Mouse (Mus musculus): Measurements from ENCODE around the gene Tuba4a.

Tuba4a gene

DNA sequence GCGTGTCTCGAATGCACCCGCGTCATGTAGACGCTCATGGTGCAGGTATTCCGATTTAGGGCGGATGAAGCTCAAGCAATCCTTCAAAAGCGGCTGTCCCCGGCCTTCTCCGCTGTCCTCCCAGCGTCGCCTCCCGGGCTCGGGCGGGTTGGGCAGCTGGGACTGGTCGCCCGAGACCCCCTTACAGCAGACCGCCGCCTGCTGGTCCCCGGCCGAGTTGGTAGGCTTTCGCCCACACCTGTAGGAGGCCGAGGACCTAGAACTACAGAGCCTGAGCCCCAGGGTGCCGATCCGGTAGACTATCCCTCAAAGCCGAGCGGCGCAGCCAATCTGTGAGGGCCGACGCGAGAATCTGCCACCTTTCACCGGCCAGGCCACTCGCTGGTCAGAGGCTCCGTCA lies at the start of gene Tuba4a:
Gene Tuba4a (minus strand): TSS at position 335 of the 400 bp plus-strand sequence.
- DNase-seq (ENCODE audit: low read depth, low spot score) = no peak

DNA sequence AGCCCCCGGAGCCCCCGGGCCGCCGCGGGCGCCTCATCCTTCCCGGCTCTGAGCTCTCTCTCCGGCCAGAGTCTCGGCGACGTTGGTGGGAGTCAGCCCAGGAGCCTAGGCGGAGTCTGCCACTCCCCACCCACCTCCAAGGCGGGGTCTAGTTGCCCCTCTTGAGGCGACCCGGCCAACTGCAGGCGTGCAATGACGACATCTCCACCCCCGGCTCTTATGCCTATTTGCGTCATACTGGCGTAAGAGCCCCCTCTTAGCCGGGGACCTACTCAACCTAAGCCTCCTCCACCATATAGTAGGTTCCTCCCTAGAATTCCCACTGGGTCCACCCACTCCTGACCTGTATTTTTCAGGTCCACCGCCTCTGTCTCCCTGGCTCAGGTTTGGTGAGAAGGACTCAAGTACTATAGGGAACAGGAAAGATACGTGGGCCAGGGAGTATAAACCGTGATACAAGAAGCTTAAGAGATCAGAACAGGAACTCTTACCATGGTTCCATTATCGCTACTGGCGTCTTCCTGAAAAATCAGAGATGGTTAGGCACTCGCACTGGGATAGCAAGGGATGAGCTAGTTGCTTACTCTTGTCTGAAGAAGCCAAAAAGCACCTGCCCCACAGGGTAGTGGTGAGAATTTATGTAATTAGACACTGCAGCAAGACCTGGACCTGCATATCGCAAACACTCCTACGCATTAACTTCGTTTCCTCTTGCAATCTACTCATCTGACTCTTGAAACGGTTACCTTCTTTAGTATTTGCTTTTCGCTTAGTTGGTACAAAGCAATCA lies 44.6 kb upstream of the Tuba4a start, which contains the start of gene Ptprn:
Gene Ptprn (minus strand): TSS at position 412 of the 790 bp plus-strand sequence.
- DNase-seq (ENCODE audit: low read depth, low spot score) = peak; percentile 57

DNA sequence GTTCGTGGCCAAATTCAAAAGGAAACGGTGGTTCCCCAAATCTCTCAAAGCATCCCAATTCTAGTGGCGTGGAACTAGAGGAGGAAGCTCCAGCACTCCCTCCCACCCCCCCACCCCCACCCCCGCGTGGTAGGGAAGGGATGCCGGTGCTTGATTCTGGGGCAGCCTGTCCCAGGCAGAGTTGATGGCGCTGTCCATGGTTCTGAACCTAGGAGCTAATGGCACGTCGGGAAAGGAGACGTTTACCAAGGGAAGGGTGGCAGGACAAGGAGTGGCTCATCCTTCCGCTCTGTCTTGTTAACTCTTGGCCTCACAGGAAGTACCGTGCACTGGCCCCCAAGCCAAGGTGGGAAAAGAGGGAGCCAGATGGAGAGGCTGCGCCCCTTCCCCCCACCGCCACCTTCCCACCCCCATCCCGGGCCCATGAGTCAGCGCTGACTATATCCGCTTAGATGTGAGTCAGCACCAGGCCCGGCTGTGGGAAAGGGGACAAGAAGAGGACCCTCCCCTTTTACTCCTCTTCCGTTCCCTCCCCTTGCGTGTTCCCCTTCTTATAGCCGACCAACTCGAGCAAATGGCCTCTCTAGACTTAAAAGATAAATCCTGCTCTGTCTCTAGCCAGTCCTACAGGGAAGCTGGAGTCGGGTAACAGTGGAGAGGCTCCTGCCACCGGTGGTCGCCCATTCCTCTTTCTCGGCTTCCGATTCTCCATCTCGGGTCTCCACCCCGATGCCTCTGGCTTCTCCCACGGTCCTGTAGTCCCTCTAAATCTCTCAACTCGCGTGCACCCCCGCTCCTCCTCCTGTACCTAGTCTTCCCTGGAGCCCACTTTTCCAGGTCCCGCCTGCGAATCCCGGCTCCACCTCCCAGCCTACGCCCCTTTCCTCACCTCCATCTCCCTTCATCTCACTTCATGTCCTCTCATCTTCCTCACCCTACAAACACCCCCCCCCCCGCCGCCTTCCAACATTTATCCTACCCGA lies 43.6 kb upstream of the Tuba4a start:
- peak; percentile 93 for DNase-seq (ENCODE audit: low read depth, low spot score)

DNA sequence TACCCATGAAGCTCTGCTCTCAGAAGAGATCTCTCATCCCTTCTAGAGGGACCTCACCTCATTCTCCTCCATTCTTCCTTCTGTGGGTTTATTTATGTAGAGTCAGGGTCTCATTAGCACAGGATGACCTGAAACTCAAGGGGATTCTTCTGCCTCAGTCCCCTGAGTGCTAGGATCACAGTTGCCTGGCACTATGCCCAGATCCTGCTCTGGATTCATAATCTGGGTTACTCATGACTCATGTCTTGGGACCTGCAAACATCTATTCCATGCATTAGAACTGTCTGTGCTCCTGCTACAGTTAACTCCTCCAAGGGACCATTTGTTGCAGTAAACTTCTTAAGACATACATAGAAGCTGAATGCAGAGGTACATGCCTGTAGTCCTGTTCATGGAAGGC lies 41.6 kb upstream of the Tuba4a start:
- DNase-seq (ENCODE audit: low read depth, low spot score) = peak; percentile 52

DNA sequence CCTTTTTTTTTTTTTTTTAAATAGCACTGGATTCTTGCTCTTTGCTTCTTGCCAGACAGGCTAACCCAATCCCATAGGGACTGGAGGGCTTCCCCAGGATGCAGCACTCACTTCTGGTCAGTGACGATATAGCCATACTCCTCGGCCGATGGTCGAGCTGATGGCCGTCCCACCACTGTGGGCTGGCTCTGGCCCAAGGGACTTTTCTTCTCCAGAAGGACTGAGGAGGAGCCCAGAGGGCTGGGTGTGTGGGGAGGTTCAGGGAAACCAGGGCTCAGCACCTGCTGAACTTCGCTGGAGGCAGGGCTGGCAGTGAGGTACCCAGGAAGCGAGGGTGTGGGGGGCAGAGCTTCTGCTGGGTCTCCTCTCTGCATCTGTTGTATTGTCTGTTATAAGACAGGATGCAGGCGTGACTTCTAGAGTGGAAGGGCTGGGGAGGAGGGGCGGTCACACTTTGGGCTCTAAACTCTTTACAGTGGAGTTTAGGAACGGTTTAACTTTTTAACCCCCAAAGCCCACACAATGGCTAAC lies 35.9 kb upstream of the Tuba4a start:
- DNase-seq (ENCODE audit: low read depth, low spot score) = no peak

DNA sequence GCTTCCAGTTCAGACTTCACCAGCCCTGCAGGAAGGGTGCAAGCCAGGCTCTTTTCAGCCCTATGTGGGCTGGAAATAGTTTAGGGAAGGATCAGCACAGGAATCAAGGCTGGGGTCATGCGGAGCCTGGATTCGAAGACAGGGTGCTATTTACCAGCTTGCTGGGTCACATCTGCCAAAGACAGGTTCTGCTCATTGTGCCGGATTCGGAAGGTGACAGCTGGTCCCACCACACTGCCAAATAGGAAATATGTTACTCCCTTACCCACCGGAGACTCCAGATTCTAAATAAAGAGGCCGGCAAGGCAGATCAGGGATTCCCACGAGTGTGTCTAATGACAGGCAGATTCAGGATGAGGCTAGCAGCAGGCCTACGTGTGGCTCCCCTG lies 35.0 kb upstream of the Tuba4a start:
- no peak for DNase-seq (ENCODE audit: low read depth, low spot score)

DNA sequence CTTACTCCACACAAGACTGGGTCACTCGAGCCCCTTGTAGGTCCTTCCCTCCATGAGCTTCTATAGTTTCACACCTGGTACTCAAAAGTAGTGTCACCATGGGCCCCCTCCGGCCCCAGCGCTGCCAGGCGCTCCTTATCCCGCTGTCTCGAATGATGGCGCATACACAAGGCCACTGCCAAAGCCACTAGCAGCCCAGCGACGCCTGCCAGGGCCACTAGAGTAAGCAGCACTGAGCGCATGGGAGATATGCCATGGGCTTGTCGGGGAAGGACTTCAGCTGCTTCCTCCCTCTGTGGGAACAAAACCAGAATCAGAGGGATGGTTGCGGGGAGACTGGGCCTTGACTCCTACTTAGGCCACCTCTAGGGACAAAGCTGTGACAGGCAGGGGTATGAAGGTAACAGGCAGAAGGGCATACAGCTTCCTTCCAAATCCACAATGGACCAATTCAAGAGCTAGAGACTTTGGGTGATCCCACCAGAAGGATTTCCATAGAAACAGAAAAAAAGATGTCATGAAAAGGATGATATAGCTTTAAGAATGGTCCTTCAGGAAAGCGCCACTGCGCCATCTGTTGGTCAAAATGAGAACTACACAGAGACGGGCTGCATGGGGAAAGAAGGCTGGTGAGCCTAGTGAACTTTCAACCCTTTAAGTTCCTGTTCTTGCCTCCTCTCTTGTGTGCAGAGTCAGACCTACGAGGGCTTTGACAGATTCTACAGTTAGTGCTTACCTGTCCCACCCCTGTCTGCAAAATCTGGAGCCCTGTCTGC lies 34.4 kb upstream of the Tuba4a start:
- DNase-seq (ENCODE audit: low read depth, low spot score) = peak; percentile 91

DNA sequence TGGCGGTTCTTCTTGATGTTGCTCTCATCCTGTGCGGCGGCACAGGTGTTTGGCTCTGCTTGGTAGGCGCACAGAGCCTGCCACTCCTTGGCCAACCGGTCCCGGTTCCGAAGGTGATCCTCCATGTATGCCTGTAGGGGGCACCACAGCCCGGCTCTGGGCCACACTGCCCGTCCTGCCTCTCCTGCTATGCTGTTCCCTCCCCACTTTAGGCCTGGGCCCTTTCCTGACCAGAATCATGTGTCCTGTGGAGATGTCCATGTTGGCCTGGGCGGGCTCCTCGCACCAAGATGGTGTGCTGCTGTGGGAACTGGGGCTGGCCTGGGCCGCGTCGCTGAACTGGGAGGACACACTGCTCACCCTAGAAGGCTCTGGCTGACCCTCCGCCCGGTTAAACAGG lies 33.4 kb upstream of the Tuba4a start:
- DNase-seq (ENCODE audit: low read depth, low spot score) = no peak

DNA sequence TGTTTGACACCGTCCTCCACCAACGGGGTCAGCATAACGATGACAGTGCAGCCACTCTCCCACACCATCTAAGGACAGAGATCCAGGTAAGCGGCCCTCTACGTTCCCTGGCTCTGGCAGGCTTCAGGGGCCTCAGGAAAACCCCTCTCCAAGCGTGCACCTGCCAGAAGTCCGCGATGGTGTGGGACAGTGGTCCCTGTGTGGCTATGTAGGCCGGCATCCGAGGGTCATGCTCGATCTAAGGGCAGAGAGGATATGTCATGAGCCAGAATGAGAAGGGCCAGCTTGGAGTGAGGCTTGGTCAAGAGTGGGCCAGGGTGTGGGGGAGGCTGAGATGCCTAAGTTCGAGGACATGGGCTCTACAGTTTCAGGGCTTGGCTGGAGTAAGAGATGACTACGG lies 32.6 kb upstream of the Tuba4a start:
- DNase-seq (ENCODE audit: low read depth, low spot score) = no peak

DNA sequence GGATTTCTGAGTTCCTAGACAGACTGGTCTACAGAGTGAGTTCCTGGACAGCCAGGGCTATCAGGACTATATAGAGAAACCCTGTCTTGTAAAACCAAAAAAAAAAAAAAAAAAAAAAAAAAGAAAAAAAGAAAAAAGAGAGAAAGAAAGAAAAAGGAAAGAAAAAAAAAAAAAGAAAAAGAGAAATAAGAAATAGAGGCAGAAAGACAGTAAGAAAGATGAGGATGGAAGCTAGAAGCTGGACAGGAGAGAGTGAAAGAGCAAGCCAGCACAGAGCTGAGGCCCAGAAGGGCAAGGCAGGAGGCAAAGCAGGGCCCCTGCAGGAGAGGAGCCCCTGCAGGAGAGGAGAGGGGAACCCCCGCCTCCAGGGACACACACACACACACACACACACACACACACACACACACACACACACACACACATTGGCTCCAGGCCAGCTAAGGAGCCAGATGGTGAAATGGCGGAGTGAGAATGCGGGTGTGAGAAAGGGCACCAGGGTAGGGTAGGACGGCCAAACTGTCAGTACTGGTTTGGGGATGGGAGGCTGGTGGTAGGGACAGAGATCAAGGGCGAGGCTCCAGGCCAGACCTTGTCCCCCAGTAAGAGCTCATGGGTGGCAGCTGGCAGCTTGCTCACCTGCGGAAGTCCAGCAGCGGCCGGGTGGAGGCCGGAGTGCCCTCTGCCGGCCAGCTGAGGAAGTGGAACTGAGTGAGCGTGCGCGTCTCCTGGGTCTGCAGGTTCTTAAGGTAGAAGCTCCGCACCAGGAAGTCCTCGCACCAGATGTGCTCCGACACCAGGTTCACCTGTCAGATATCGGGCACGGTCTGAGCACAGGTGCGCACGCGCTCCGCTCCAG lies 31.7 kb upstream of the Tuba4a start:
- no peak for DNase-seq (ENCODE audit: low read depth, low spot score)

DNA sequence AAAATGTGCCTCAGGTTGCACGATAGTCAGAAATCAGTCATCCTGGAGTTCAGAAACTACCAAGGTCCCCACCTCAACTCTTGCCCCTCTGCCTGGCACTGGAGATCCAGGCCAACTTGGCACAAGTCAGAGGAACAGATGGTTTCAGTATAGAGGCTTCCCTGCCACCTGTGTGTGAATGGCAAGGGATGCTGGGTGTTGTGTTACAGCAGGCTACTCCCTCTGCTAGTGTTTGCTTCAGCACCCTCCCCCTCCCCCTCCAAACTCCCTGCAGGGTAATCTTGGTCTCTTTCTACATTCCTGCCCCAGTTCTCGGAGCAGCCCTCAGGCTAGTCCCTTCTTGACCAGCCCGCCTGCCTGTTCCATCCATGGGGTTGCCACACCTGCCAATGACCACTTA lies 30.8 kb upstream of the Tuba4a start:
- no peak for DNase-seq (ENCODE audit: low read depth, low spot score)

DNA sequence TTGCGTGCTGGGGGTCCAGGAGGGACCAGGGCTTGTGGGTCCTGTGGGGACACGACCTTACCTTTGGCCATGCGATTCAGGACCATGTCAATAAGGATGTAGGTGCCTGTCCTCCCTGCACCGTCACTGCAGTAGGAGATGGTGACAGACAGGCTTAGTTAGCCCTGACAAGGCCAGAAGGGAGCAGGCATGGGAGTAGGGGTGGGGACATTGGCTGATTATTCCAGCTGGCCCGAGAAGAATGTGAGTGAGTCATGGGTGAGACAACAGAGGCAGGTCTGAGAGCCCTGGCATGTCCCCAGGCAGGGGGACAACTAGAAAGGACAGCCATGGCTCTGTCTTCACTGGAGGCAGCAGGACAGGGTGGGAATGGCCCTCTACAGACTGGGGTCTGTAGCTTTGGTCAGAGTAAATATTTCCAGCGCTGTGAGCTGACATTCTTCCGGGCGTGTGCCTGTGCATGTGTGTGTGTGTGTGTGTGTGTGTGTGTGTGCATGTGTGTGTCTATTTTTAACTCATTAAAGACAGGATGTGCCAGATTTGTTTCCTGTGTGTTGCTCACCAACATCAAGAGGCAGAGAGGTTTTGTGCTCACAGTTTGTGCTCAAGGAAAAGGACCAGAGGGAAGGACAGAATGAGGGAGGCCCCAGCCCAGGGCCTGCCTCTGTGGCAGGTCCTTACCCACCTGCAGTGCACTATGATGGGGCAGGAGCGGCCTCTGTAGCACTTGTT lies 28.5 kb upstream of the Tuba4a start:
- DNase-seq (ENCODE audit: low read depth, low spot score) = peak; percentile 92

DNA sequence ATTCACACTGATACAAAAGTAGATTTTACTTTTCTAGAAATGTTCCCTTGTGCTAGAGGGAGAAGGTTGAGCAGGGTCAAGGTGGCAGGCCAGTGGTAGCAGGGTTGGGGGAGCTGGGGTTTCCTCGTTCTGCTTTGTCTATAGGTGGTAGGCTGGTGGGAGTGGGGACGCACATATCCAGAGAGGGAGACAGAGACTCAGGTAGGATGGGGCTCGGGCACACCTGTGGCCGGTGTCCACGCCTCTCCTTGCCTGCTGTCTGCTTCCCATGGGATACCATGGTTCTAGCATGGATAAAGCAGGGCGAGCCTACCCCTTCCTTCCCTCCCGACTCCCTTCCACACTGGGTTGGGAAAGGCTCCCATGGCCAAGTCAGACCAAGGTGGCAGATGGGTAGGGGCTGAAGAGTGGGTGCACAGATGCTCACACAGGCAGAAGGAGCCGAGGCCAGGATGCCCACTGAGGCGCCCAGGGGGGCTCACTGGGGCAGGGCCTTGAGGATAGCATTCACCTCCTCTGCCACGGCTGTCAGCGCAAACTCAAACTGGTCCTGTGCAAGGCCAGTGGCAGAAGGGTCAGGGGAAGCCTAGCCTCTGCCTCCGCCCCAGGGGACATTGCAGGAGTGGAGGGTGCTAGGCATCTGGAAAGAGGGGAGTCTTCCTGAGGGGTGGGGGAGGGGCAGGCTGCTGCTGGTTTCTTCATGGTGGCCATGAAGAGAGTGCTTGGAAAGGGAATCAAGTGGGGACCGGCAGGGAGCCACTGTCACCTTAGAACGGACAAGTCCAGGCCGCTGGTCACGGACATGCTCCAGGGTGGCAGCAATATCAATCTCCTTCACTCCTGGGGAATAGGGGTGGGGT lies 27.6 kb upstream of the Tuba4a start:
- DNase-seq (ENCODE audit: low read depth, low spot score) = no peak

DNA sequence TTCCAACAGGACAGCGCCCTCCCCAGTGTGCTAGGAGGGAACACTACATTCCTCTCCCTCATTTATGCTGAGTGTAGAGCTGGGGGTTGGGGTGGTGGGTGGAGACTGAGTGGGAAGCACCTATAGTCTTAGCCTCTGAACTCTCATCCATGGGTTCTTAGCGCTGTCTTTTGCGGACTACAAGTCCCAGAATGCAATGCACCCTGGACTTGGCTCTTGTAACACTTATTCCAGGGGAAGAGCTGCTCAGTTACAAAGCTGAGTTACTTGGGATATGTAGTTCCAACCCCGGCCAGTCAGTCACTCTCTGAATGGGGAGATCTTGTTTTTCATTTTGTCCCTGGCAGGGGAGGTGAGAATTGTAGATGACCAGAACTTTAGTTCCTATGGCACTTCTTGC lies 25.2 kb upstream of the Tuba4a start:
- peak; percentile 66 for DNase-seq (ENCODE audit: low read depth, low spot score)

DNA sequence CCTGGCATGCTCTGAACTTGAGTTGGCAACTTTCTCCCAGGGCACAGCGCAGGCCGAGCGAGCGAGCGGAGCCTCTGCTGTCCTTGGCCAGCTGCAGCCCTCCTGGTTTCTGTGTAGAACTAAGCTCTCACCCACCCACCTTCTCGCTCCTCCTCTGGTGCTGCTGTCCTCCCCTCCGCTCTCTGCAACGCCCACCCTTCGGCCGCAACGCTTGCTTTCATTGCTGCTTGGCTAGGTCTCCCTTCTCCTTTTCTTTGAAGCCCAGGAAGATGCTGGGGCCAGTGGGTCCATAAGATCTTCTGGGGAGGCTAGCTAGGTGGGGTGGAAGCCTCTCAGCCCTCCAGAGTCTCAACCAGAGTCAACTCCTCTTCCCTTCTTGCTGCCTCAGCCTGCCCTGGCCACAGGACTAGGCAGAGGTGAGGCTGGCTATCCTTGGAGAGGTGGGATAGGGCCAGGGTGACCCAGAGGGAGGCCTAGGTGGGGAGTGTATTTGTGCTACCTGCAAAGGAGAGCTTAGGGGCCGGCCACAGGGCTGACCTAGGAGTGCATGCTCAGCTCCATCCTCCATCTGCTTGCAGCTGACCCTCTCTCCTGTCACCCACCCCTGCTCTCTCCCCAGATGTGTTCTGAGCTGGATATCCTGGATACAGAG lies 24.6 kb upstream of the Tuba4a start:
- DNase-seq (ENCODE audit: low read depth, low spot score) = no peak

DNA sequence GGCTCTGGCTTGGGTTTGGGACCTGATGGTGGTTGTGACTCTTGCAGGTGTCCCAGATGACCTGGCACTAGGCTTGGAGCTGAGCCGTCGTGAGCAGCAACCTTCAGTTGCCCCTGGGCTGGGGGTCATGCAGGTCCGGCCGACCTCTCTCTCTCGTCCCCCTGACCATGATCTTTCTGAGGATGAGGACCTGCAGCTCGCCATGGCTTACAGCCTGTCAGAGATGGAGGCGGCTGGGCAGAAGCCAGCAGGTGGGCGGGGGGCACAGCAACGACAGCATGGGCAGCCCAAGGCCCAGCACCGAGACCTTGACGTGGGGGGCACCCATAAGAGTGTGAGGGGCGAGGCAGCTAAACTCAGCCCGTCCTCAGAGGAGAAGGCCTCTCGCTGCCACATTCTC lies 23.7 kb upstream of the Tuba4a start:
- DNase-seq (ENCODE audit: low read depth, low spot score) = no peak

DNA sequence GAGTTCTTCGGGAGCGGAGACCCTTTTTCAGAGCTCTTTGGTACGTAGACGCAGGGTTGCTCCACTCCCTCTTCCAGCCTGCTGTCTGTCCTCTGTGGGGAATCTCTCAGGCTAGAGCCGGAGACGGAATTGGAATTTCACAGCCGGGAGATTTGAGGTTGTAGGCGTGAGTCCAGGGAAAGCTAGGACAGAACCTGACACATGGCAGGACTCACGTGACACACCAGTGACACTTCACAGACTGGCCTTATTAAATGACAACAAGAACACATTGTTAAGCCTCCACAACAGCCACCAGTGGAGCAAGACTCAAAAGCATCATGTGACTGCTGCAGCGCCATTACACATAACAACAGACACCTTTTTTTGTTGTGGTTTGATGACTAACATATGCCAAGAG lies 19.9 kb upstream of the Tuba4a start:
- DNase-seq (ENCODE audit: low read depth, low spot score) = no peak
